Mouse (Mus musculus) adrenal gland (tissue): ENCODE results near the gene Dhx37.
"Not testable (repeated sequence)": the region's sequence is repeated elsewhere in the genome, so short reads cannot be mapped to it uniquely, and the experiment has no call there.

ENCODE experiments used
- intact Hi-C: fragments of 180-260 bp; cut with DNase I; formaldehyde crosslinking; loops from one replicate; pipeline ENCODE4 v1.15.1; 2025

Dhx37 gene

DNA sequence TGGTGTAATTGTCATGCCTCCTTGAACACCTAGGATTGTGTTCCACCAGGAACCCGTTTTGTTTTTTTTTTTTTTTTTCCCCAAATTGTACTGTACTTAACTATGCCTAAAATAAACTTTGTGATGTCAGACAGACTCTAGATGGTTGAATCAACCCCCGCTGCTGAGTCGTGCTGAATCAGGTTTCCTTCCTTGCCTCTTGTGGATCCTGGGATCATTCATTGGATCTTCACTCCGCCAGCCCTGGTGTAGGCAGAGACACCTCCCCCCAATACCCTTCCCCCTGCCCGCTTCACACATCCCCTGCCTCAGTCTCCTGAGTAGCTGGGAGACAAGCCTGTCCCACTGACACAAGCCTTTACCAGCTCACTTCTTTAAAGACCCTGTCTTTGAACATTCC is 15.4 kb upstream of the Dhx37 start:
- intact Hi-C loops = no loop called here

DNA sequence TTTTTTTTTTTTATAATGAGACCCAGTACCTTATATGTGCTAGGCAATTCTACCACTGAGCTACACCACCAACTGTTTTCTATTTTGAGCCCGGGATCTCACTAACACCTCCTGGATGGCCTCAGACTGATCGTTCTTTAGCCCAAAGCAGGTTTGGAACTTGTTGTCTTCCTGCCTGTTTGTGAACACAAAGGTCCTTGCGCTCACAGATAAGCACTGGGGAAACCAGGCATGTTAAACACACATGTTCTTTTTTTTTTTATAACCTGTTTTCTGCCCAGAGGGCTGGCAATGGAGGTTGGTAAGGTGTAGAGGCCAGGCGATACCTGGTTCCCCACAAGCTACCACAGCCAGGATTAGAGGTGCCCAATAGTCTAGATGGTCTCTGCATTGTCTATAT is 14.7 kb upstream of the Dhx37 start:
- intact Hi-C loops = no loop called here

GRCm38 (mm10) chr5:125448026-125448425 is 14.1 kb upstream of the Dhx37 start:
- intact Hi-C loops = no loop called here

- intact Hi-C loops = no loop called here
Measured at GRCm38 (mm10) chr5:125446344-125446743, 12.4 kb upstream of the Dhx37 start.

DNA sequence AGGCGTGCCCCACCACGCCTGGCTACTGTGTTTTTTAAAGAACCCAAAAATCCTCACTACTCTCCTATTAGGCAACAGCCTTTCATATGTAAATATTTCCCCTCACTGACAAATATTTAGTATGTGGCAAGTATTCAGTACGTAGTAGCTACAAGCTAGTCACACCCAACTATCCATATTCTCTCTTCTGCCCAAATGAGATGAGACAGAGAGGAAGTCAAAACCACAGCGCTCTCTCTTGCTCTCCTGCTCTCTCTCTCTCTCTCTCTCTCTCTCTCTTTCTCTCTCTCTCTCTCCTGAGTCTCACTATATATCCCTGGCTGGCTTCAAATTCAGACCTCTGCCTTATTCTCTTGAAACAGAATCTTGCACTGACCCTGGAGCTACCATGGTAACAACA is 10.6 kb upstream of the Dhx37 start:
- intact Hi-C loops = no loop called here

- intact Hi-C loops = no loop called here
Measured at GRCm38 (mm10) chr5:125443915-125444314, 10.0 kb upstream of the Dhx37 start.

GRCm38 (mm10) chr5:125443335-125443734 is 9.4 kb upstream of the Dhx37 start:
- intact Hi-C loops = no loop called here

- intact Hi-C loops = no loop called here
Measured at GRCm38 (mm10) chr5:125442136-125442995, 8.4 kb upstream of the Dhx37 start.

- intact Hi-C loops = no loop called here
Measured at GRCm38 (mm10) chr5:125441234-125442114, 7.6 kb upstream of the Dhx37 start, which contains the start of gene Bri3bp. TSS of gene Bri3bp (plus strand) at chr5:125441568.

DNA sequence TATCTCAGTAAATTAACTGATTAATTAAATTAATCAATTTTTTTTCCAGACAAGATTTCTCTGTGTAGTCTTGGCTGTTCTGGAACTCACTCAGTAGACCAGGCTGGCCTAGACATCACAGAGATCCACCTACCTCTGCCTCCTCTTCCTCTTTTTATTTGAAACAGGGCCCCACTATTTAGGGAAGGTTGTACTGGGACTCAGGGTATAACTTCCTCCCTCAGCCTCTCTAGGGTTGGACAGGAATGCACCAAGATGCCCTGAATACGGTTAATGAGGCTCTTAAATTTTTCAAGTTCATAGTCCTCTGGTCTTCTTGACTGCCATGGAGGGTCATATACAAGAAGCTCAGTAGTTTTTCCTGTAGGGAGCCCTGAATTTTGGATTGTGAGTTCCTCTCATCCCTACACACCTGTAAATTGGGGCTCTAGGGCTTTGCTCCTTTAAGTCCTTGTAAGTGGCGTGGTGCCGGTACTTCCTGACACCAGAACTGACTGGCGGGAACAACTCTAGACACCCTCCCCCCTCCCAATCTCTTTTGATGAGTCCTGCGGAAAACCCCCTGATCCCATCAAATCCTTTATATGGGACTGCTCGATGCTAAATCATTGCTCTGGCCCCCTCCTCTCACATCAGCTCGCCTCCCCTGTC is 6.8 kb upstream of the Dhx37 start:
- intact Hi-C loops = no loop called here

GRCm38 (mm10) chr5:125434347-125434746 is 426 bp upstream of the Dhx37 start:
- intact Hi-C loops = not testable (repeated sequence)

DNA sequence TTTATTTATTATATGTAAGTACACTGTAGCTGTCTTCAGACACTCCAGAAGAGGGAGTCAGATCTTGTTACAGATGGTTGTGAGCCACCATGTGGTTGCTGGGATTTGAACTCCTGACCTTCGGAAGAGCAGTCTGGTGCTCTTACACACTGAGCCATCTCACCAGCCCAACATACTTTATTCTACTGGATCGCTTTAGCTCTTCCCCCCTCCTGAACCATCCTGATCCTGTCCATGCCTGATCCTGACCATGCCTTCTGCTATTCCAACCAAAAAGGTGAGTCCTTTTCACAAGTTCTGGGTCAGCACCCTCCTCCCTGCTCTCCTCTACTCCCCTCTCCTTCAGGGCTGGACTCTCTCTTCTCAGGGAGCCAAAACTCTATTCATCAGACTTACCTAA is 1.6 kb downstream of the Dhx37 start:
- intact Hi-C loops = not testable (repeated sequence)

DNA sequence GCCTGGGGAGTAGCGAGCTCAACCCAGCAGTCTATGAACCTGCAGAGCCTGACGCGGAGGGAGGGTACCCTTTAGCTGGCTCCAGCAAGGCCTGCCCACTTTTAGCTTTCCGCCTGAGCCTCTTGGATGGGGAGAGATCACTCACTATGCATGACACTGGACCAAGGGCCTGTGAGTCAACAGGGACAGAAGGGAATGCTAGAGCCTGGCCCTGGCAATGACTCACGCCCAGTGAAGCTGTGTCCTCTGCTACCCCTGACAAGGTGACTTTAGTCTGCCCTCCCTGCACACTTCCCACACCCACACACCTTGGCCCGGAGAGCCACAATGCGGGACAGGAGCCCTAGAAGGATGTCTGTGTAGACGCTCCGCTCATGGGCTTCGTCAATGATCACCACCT is 7.6 kb downstream of the Dhx37 start:
- intact Hi-C loops = no loop called here

DNA sequence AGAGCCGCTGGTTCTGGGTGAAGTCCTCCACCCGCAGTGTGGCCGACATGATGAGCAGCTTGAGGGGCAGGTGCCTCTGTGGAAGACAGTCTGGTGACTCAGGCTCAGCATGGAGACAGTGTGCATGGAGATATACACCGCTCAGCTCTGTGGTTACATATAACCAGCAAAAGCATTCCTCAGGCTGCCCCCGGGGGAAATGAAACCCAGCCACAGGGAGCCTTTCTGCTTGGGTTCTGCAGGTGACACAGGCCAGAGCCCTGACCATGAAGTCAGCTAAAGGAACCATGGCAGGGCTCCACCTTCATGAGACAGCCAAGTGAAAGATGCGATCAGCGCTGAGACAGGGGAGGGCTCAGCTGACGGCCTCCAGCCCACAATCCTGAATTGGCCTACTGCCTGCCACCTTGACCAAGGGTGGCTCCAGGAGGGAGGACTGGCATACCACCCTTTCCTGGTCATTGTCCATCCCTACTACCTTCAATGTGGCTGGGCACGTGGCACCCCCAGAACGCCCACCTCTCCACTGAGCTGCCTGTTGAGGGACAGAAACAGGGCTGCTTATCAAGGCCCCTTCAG is 8.1 kb downstream of the Dhx37 start:
- intact Hi-C loops = no loop called here

DNA sequence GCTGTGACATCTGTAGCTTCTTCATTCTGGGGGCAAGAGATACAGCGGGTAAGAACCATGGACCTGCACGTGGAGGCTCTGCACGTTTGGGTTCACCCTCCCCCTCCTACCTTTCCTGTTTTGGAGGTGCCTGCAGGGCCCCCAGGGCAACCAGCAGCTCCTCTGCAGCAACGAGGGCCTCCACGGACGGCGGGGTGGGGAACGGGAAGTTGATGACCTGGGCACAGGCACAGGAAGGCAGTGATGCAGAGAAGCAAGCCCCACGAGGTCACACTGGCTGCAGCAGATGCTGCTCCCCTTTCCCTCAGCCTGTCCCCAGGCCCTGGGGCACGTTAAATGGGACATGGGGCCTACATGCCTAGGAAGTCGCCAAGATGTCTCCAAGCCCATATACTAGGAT is 14.8 kb downstream of the Dhx37 start:
- intact Hi-C loops = no loop called here

GRCm38 (mm10) chr5:125418636-125419035 is 15.3 kb downstream of the Dhx37 start:
- intact Hi-C loops = no loop called here

GRCm38 (mm10) chr5:125416183-125416582 is 17.7 kb downstream of the Dhx37 start:
- intact Hi-C loops = no loop called here

DNA sequence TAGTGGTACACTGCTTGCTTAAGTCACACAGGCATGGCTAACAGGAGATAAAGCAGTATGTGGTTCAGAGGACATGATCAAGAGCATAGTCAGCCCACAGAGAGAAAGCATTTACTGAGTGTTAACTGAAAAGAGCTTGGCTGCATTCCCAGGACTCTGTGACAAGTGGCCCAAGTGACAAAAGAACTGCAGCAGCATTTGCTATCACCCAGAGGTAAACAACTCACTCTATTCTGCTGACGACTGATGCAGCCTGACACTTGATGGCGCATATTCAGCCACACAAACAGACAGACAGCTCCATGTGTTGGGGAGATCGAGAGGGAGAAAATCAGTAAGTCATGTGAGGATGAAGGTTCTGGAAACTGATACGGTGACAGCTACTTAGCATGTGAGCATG is 20.2 kb downstream of the Dhx37 start:
- intact Hi-C loops = loop anchor here (2.0 kb wide), 1 partner anchor 49 kb away; no protein-coding TSS in a partner anchor

- intact Hi-C loops = not testable (repeated sequence)
Measured at GRCm38 (mm10) chr5:125412536-125412935, 21.4 kb downstream of the Dhx37 start.

GRCm38 (mm10) chr5:125411972-125412530 is 21.9 kb downstream of the Dhx37 start:
- intact Hi-C loops = no loop called here
